Mouse (Mus musculus) hindbrain, embryonic 14.5 days (tissue): ENCODE measurements around the gene Pcnx3. TPM values are rescaled to one million over a fixed set of nuclear protein-coding genes. Genes with fewer than 3 reads are reported as not detected.

ENCODE experiments used
- ATAC-seq: fragments of 200-750 bp; cut with Nextera tagmentation; 2 replicates; pipeline ENCODE4 v1.8.0; 2017; ENCODE audit warnings: moderate number of reproducible peaks, mild to moderate bottlenecking, moderate TSS enrichment, moderate library complexity; ENCODE audit not compliant: low FRiP score
- DNase-seq: peaks from one replicate; pipeline ENCODE4 v3.0.0-alpha.2; 2015; ENCODE audit warnings: low spot score
- H3K27ac ChIP-seq: fragments of 300-500 bp; sonication (generic); 2 replicates; pipeline ENCODE4 v1.5.1; 2014; ENCODE audit warnings: mild to moderate bottlenecking, moderate library complexity
- H3K27me3 ChIP-seq: fragments of 300-500 bp; sonication (generic); 2 replicates; pipeline ENCODE4 v1.6.1; 2014; ENCODE audit warnings: mild to moderate bottlenecking, low read length, mixed read lengths; ENCODE audit not compliant: control insufficient read depth, insufficient read depth
- H3K36me3 ChIP-seq: fragments of 300-500 bp; sonication (generic); replicated peaks from 2 replicates; pipeline ENCODE4 v1.6.1; 2014; ENCODE audit not compliant: control insufficient read depth, insufficient read depth
- H3K4me1 ChIP-seq: fragments of 300-500 bp; sonication (generic); replicated peaks from 2 replicates; pipeline ENCODE4 v1.6.1; 2014; ENCODE audit warnings: antibody characterized with exemption, low read length, mixed read lengths; ENCODE audit not compliant: control insufficient read depth, insufficient read depth
- H3K4me2 ChIP-seq: fragments of 300-500 bp; sonication (generic); replicated peaks from 2 replicates; pipeline ENCODE4 v1.6.1; 2014; ENCODE audit warnings: mild to moderate bottlenecking, moderate library complexity
- H3K4me3 ChIP-seq: fragments of 300-500 bp; sonication (generic); replicated peaks from 2 replicates; pipeline ENCODE4 v1.5.1; 2014; ENCODE audit warnings: mild to moderate bottlenecking, low read length
- H3K9ac ChIP-seq: fragments of 300-500 bp; sonication (generic); 2 replicates; pipeline ENCODE4 v1.6.1; 2014
- H3K9me3 ChIP-seq: fragments of 300-500 bp; sonication (generic); 2 replicates; pipeline ENCODE4 v1.6.1; 2016; ENCODE audit warnings: low read length; ENCODE audit not compliant: control insufficient read depth
- WGBS: fragments of 180-500 bp; shearing (Covaris S2); extraction: QIAGEN DNeasy Blood & Tissue Kit; methylation state at CpG from one replicate; pipeline ENCODE4 v1.1.7; 2014; 5-methylcytosine and 5-hydroxymethylcytosine counted together
- polyA plus RNA-seq: library from polyadenylated mRNA; unstranded; fragments of >200 nt; fragmentation: Nextera tagmentation; extraction: Ambion mirVana; gene quantifications from 2 replicates; pipeline ENCODE4 v1.2.1, GENCODE M21; 2014

The Pcnx3 gene
- polyA plus RNA-seq, 1 experiment from 2014 or later, result 32.1 TPM

DNA sequence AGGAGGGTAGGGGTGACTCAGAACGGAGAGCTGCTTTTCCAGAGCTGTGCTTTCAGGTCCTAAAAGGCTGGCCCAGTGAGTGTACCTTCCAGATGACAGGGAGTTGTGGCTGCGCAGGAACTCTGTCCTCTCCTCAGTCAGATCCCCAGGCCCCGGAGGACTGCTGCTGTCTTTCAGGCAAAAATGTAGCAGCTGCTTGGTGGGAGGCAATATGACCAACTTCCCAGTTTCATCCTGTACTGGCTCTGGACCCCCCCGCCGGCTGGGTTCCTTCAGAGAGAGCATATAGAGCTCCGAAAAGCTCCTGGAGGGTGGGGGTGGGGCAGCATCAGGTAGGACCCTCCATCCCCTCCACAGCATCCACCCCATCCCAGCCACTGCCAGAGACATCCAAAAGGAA is 36.1 kb downstream of the Pcnx3 start:
- Histone ChIP-seq H3K4me1 (peaks cover 24% of the 10 kb centered on the region), H3K4me2 (no peak overlapping the region), H3K27me3 (peaks cover 35% of the 10 kb centered on the region), H3K9me3 (no peaks in the 10 kb centered on the region), H3K4me3 (no peak overlapping the region), H3K36me3 (peaks cover 9% of the 10 kb centered on the region), H3K9ac (no peak overlapping the region), H3K27ac (no peak overlapping the region)
- DNase-seq (no peak), ATAC-seq (no peak)
- WGBS, result 81% methylated on average over 6 of the region's 6 CpGs

DNA sequence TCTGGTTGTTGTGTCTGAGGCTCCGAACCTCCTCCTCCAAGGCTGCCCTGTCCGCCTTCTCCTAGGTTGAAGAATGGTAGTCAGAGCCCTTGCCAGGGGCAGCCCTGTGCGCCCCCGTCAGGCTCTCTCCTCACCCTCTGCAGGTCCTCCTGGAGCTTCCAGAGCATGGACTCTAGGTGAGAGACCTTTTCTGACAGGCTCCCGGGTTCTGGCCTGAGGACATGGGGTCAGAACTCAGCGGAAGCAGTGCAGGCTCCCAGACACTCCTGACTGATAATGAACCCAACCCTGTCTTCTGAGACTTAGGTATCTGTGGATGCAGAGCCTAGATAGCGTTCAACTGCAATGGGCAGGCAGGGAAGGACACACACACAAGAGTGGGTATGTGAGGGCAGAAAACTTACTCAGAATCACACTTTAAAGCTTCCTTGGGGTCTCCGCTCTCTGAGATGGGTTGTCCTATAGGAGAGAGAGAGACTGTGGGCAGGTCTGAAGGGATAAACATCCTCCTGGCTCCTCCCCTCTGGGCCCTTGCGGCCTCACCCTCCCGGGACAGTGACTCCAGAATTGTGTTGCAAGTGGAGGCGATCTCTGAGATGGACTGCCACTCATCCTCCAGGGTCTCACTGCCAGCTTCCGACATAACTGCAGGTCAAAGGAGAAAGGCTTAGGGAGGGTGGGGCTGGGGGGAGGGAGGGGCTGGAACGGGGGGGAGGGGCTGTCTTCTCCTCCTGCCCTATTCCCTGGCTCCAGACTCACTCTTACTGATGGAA is 37.0 kb downstream of the Pcnx3 start:
- peaks cover 35% of the 10 kb centered on the region for H3K27me3 ChIP-seq
- no peak for ATAC-seq
- WGBS, result 62% methylated on average over 13 of the region's 13 CpGs
- no peak for DNase-seq
- peaks cover 18% of the 10 kb centered on the region for H3K36me3 ChIP-seq
- no peak overlapping the region for H3K27ac ChIP-seq
- H3K4me3 ChIP-seq, result no peak overlapping the region
- no peak overlapping the region for H3K4me2 ChIP-seq
- H3K4me1 ChIP-seq, result peaks cover 24% of the 10 kb centered on the region
- H3K9me3 ChIP-seq, result no peaks in the 10 kb centered on the region
- no peak overlapping the region for H3K9ac ChIP-seq

DNA sequence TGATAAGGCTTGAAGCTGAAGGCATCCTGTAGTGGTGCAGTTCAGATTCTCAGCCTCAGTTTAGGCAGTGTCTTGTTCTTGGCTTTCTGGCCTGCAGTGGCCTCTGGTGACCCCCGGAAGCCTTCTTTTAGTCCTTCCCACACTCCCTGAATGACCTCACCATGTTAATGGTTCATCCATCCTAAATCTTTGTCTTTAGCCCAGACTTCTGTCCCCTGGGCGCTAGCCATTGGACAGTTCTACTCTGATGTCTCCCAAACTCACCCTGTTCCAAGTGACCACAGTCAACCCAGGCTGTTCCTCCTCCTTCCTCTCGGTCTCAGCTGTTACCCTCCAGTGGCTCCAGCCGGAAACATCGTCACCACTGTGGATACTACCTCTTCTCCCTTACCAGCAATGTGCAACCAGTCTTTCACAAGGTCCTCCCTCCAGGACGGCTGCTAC is 39.4 kb downstream of the Pcnx3 start:
- H3K27ac ChIP-seq, result peak overlapping the region; percentile 69; the same call in 1 of the 2 replicates
- 73% methylated on average over 6 of the region's 6 CpGs for WGBS

DNA sequence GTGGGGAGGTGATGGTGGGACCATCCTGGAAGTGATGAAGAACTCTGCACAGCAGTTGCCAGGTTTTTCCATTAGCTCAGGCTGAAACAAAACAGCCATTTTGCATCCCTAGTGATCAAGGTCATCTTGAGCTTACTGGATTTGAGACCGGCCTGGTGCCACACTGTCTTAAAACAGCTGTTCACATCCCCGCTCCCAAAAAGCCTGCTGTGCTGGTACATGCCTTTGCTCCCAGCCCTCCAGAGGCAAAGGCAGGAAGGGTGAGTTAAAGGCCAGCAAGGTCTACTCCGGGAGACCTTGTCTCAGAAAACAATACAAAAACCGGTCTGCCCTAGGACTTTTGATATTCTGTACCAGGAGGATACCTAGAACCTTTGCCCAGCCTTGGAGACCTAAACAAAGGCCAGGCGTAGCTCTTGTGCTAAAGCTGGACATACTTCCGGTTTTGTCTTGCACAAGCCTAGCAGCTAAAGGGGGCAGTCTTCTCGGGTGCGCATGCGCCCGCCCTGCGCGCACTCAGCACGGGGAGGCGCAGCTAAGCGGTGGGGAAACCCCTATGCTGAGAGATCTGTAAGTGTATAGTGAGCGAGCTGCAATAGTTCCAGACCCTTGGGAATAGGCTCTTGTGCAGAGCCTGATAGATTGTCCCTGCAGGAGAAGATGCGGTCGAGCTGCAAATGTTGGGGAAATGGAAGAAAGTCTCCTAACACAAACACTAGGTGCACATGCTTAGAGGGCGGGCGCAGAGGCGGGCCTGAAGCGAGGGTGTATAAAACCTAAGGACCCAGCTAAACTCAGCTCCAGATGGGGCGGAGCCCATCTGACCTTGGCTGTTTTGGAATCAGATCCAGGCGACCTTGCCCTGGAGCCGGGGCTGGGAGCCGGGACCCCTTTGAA is 40.1 kb downstream of the Pcnx3 start:
- DNase-seq (peak; percentile 84), ATAC-seq (peak; percentile 88)
- H3K4me1 ChIP-seq, result peaks cover 11% of the 10 kb centered on the region; the same call in 1 of the 2 replicates
- peaks cover 48% of the 10 kb centered on the region for H3K36me3 ChIP-seq
- peak overlapping the region; percentile 17 for H3K4me3 ChIP-seq
- peak overlapping the region; percentile 54 for H3K9ac ChIP-seq
- no peaks in the 10 kb centered on the region for H3K9me3 ChIP-seq
- WGBS, result 11% methylated on average over 26 of the region's 26 CpGs
- H3K27me3 ChIP-seq, result peaks cover 6% of the 10 kb centered on the region
- peak overlapping the region; percentile 56 for H3K4me2 ChIP-seq
- H3K27ac ChIP-seq, result peak overlapping the region; percentile 69

More for the DNA sequence above, 39.4 kb downstream of the Pcnx3 start:
- peak overlapping the region; percentile 17; the same call in 1 of the 2 replicates for H3K4me3 ChIP-seq
- DNase-seq (no peak), ATAC-seq (no peak; the same call in 1 of the 2 replicates)
- peak overlapping the region; percentile 56 for H3K4me2 ChIP-seq
- H3K4me1 ChIP-seq, result peaks cover 18% of the 10 kb centered on the region
- peak overlapping the region; percentile 54 for H3K9ac ChIP-seq
- H3K9me3 ChIP-seq, result no peaks in the 10 kb centered on the region
- peaks cover 42% of the 10 kb centered on the region for H3K36me3 ChIP-seq
- peaks cover 13% of the 10 kb centered on the region for H3K27me3 ChIP-seq

DNA sequence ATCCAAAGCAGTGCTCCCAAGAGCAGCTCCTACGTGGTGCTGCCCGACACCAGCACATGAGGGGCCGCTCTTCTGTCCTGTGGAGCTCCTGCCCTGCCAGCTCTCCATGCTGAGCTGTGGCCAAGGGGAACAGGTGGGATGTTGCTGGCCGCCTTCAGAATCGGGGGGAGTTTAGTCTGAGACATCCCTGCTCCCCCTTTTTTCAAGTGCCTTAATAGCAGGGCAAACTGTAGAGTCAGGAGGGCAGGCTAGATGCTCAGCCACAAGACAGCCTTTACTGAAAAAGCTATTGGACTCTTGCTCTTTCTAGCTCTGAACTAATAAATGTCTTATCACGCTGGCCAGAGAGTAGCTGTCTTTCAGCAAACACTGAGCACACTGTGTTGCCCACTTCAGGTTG is 40.9 kb downstream of the Pcnx3 start:
- H3K27me3 ChIP-seq, result no peaks in the 10 kb centered on the region
- H3K4me2 ChIP-seq, result no peak overlapping the region
- WGBS, result 97% methylated on average over 6 of the region's 6 CpGs
- no peaks in the 10 kb centered on the region for H3K9me3 ChIP-seq
- no peak for ATAC-seq
- H3K4me3 ChIP-seq, result no peak overlapping the region
- H3K36me3 ChIP-seq, result peaks cover 57% of the 10 kb centered on the region
- H3K27ac ChIP-seq, result no peak overlapping the region
- no peak overlapping the region for H3K9ac ChIP-seq
- H3K4me1 ChIP-seq, result peaks cover 11% of the 10 kb centered on the region; the same call in 1 of the 2 replicates
- DNase-seq, result no peak

DNA sequence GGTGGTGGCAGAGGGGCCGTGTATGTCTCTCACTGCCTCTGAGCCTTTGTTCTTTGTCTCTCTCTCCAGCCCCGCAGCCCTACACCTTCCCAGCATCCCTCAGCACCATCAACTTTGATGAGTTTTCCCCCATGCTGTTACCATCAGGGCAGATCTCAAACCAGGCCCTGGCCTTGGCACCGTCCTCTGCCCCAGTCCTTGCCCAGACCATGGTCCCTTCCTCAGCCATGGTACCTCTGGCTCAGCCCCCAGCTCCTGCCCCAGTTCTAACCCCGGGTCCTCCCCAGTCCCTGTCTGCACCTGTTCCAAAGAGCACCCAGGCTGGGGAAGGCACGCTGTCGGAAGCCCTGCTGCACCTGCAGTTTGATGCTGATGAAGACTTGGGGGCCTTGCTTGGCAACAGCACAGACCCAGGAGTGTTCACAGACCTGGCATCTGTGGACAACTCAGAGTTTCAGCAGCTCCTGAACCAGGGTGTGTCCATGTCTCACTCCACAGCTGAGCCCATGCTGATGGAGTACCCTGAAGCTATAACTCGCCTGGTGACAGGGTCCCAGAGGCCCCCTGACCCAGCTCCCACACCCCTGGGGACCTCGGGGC is 41.9 kb downstream of the Pcnx3 start:
- Histone ChIP-seq H3K4me2 (no peak overlapping the region), H3K4me3 (no peak overlapping the region), H3K36me3 (peaks cover 67% of the 10 kb centered on the region), H3K27ac (no peak overlapping the region), H3K9ac (no peak overlapping the region), H3K9me3 (no peaks in the 10 kb centered on the region), H3K4me1 (peaks cover 11% of the 10 kb centered on the region; the same call in 1 of the 2 replicates), H3K27me3 (no peaks in the 10 kb centered on the region)
- WGBS, result 91% methylated on average over 8 of the region's 8 CpGs
- no peak for ATAC-seq
- DNase-seq, result no peak

DNA sequence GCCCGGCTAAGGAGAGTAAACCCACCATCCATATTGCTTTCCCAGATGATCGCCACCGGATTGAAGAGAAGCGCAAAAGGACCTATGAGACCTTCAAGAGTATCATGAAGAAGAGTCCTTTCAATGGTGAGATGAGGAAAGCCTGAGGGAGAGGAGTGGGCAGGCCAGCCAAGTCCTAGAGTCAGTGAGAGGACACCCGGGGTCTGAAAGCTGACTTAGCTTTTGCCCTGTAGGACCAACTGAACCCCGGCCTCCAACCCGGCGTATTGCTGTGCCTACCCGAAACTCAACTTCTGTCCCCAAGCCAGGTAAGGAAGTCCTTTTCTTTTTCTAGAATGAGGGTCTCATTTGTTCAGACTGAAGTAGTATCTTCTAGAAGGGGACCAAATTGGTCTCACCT is 43.4 kb downstream of the Pcnx3 start:
- H3K9ac ChIP-seq, result no peak overlapping the region
- peaks cover 11% of the 10 kb centered on the region; the same call in 1 of the 2 replicates for H3K4me1 ChIP-seq
- DNase-seq (no peak), ATAC-seq (no peak)
- no peak overlapping the region for H3K4me3 ChIP-seq
- peaks cover 75% of the 10 kb centered on the region for H3K36me3 ChIP-seq
- H3K9me3 ChIP-seq, result no peaks in the 10 kb centered on the region
- no peak overlapping the region for H3K27ac ChIP-seq
- H3K27me3 ChIP-seq, result no peaks in the 10 kb centered on the region
- H3K4me2 ChIP-seq, result no peak overlapping the region
- WGBS, result 98% methylated on average over 9 of the region's 9 CpGs

DNA sequence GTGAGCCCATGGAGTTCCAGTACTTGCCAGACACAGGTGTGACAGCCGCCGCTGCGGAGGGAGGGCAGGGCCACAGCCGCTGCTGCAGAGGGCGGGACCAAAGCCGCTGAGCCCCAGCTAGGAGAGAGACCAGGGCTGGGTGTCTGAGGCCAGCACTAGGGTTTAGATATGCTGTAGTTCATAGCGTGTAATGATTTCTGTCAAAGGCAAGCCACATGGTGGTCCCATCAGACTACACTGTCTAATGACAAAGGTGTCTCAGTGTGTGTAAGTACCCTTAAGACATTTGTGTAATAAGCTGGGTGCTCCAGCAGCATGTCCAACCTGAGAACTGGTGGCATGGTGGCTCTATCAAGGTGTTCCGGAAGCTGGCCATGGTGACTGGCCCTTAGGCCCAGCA is 47.1 kb downstream of the Pcnx3 start:
- H3K4me2 ChIP-seq, result no peak overlapping the region
- no peaks in the 10 kb centered on the region for H3K9me3 ChIP-seq
- H3K27ac ChIP-seq, result no peak overlapping the region
- H3K9ac ChIP-seq, result no peak overlapping the region
- ATAC-seq (no peak), DNase-seq (no peak)
- WGBS, result 97% methylated on average over 8 of the region's 8 CpGs
- H3K4me3 ChIP-seq, result no peak overlapping the region
- H3K27me3 ChIP-seq, result no peaks in the 10 kb centered on the region
- H3K36me3 ChIP-seq, result peaks cover 80% of the 10 kb centered on the region
- H3K4me1 ChIP-seq, result peaks cover 13% of the 10 kb centered on the region

DNA sequence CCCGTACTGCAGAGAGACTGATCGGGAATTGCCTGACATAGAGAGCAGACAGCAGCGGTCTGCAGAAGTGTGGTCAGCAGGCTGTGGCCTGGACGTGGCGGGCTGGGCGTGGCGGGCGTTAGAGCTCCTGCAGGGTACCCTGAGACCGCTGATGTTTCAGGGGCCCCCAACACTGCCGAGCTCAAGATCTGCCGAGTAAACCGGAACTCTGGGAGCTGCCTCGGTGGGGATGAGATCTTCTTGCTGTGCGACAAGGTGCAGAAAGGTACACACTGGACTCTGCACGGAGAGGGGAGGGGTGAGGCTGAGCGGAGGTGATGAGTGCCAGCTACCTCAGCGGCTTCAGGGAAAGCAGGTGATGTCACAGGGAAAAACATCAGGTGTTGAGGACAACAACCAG is 47.7 kb downstream of the Pcnx3 start:
- H3K27ac ChIP-seq, result no peak overlapping the region
- no peaks in the 10 kb centered on the region for H3K27me3 ChIP-seq
- peaks cover 73% of the 10 kb centered on the region for H3K36me3 ChIP-seq
- WGBS, result 93% methylated on average over 17 of the region's 17 CpGs
- ATAC-seq (no peak), DNase-seq (no peak)
- no peaks in the 10 kb centered on the region for H3K9me3 ChIP-seq
- no peak overlapping the region for H3K9ac ChIP-seq
- no peak overlapping the region for H3K4me2 ChIP-seq
- peaks cover 17% of the 10 kb centered on the region for H3K4me1 ChIP-seq
- H3K4me3 ChIP-seq, result no peak overlapping the region
